Mouse (Mus musculus) adrenal gland, postnatal 36 days (tissue): ENCODE measurements around the gene Wdr70. TPM values are rescaled to one million over a fixed set of nuclear protein-coding genes. Genes with fewer than 3 reads are reported as not detected.

Source experiments
- DNase-seq, 2 experiments: peaks; one replicate each; pipeline ENCODE4 v3.0.0; 2021; ENCODE audit warnings: mixed read lengths in 1 of 2
- microRNA-seq: library from miRNA; unstranded; fragments of <30 nt; microRNA quantifications from one replicate; pipeline ENCODE4 v1.2.0, GENCODE M21; 2021
- total RNA-seq, 2 experiments: library from RNA; stranded (reverse); gene quantifications; 2 replicates each; pipeline ENCODE4 v1.2.3; 2021

Wdr70 gene
- total RNA-seq, 2 experiments from 2014 or later, result 28.0 to 34.8 TPM

DNA sequence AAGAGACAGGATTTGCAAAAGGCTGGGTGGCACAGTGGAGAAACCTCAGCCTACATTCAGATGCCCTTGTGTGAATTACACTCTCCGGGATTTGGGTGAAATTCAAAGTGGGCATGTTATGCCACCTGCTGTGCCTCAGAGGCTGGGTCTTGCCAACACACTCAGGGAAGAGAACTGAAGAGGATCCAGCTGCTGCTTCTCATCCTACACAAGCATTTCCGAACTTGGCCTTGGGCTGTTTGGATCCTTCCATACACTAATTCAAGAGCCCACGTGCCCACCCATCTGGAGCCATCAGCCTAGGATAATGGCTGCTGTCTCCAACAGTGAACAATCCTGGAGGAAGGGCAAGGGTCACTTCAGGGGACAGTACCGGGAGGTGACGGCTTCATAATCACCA is 235.7 kb downstream of the Wdr70 start:
- no peak for DNase-seq

GRCm38 (mm10) chr15:7862890-7863289 is 236.1 kb downstream of the Wdr70 start:
- DNase-seq, result no peak

DNA sequence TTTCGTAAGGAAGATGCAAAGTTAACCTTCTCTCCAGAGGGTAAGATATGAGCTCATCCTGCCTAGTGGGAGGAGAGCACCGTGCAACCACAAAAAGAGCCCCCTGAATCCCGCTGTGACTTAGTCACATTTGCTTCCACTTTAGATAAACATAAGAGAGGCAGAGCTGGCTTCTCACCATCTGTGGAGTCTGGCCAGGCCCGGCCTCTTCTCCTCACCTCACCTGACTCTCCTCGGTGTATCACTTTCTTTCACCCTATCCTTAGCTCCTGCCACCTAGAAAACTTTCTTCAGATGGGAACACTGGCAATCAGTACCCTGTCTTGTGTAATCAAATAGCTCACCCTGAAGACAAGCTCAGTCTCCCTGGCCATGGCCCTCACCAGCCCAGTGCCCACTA is 240.2 kb downstream of the Wdr70 start:
- DNase-seq, result no peak

- no peak for DNase-seq
Observed at GRCm38 (mm10) chr15:7857418-7857817, 241.6 kb downstream of the Wdr70 start.

- DNase-seq, result no peak
Observed at GRCm38 (mm10) chr15:7842398-7842797, 256.6 kb downstream of the Wdr70 start.

GRCm38 (mm10) chr15:7841664-7842063 is 257.3 kb downstream of the Wdr70 start:
- no peak for DNase-seq

GRCm38 (mm10) chr15:7838921-7839309 is 260.1 kb downstream of the Wdr70 start:
- no peak for DNase-seq

DNA sequence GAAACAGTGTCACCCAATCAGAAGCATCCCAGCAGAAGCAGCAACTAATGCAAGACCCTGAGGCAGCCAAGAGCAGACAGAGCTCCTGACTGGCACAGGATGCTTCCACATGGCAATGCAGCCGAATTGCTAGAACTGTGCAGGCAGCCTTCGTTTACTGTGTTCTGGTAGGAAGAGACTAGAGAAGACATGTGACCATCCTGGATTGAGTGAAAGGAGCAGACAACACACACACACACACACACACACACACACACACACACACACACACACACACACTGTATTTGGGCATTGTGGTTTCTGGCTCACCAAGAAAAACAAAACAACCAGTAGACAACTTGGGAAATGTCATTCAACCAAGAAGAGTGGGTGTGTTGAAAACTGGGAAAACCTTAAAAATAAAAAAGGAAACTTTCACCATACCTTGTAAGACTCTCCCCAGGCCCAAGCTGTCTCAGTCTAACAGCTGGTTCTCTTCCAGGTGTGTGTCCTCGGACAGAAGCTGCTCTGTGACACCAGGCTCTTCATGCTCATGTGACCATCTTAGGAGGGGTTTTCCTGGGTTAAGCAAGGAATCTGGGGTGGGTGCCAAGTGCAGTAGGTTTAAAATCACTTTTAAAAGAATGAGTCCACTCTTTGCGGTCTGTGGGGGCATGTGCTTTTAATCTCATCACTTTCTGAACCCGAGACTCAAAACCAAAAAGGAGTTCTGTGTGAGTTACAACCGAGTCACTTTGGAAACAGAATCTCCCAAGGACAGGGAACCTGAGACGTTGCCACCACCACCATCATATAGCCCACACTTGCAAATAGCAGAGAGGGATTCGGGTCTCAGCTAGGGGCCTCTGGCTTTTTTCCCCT is 260.7 kb downstream of the Wdr70 start:
- DNase-seq, result no peak

- no peak for DNase-seq
Observed at GRCm38 (mm10) chr15:7835404-7835803, 263.6 kb downstream of the Wdr70 start.

DNA sequence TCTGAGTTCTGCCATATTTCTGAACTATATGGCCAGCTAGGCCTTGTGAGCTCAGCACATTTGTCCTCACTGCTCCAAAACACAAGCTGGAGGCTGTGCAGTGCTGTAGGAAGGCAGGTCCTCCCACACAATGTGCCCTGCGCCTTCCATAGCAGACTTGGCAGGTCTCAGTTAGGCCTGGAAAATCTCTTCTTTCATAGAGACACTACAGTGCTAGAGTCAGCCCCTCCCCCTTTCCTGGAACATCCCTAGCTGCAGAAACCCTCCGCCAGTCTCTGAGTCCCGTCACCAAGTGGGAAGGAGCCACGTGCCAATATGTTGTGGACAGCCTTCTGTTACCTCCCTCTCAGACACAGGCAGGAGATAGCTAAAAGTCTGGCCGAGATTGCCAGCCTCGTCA is 273.5 kb downstream of the Wdr70 start:
- DNase-seq, result no peak

DNA sequence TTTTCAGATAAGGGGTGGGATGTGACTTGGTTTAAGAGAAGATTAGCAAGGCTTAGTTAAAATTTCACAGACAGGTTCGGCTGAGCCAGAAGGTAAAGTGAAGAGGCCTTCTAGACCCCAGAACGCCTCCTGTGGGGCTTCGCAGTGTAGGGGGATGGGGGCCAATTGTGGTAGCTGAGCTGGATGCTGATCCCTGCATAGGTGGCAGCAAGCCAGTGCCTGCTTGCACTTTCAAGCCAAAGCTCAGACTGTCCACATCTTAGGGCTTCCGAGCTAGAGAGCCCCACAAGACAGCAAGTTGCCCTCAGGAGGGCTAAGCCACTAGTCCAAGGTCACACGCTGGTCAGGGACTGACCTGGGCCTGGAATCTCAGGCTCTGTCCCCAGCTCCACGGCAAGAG is 275.1 kb downstream of the Wdr70 start:
- DNase-seq, result no peak

Small RNA genes lying within 50 kb of the gene (microRNA-seq; reads per million reads assigned to microRNA genes)
- not detected for gene Gm27529

Other genes starting within 250 kb of the Wdr70 start
- gene Nup155, start 10.1 kb upstream of the Wdr70 start, total RNA-seq, result 10 to 100 TPM; 18.9 to 19.3 TPM
- gene Cplane1, start 69.9 kb upstream of the Wdr70 start, total RNA-seq, result 1 to 10 TPM; 8.6 to 9.9 TPM